Mouse (Mus musculus) neural tube, embryonic 11.5 days (tissue): Measurements from ENCODE around the gene Brd3. TPM values are rescaled to one million over a fixed set of nuclear protein-coding genes. Genes with fewer than 3 reads are reported as not detected.

Source experiments
- ATAC-seq: fragments of 200-750 bp; cut with Nextera tagmentation; 2 replicates; pipeline ENCODE4 v1.8.0; 2017; ENCODE audit warnings: moderate number of reproducible peaks, mild to moderate bottlenecking, moderate TSS enrichment, moderate library complexity; ENCODE audit not compliant: insufficient read depth, low FRiP score, low TSS enrichment
- DNase-seq: peaks from one replicate; pipeline ENCODE4 v3.0.0-alpha.2; 2015; ENCODE audit warnings: low spot score
- H3K27ac ChIP-seq: fragments of 300-500 bp; sonication (generic); 2 replicates; pipeline ENCODE4 v1.5.1; 2014; ENCODE audit warnings: low read depth, mild to moderate bottlenecking, low read length
- H3K27me3 ChIP-seq: fragments of 300-500 bp; sonication (generic); 2 replicates; pipeline ENCODE4 v1.6.1; 2014; ENCODE audit warnings: mild to moderate bottlenecking, low read length, mixed read lengths; ENCODE audit not compliant: control insufficient read depth, insufficient read depth
- H3K36me3 ChIP-seq: fragments of 300-500 bp; sonication (generic); 2 replicates; pipeline ENCODE4 v1.6.1; 2014; ENCODE audit warnings: mild to moderate bottlenecking, low read length, moderate library complexity, mixed read lengths; ENCODE audit not compliant: control insufficient read depth, insufficient read depth
- H3K4me1 ChIP-seq: fragments of 300-500 bp; sonication (generic); 2 replicates; pipeline ENCODE4 v1.6.1; 2014; ENCODE audit warnings: low read length, mixed read lengths; ENCODE audit not compliant: control insufficient read depth, insufficient read depth
- H3K4me2 ChIP-seq: fragments of 300-500 bp; sonication (generic); 2 replicates; pipeline ENCODE4 v1.6.1; 2014; ENCODE audit warnings: low read depth, mild to moderate bottlenecking, moderate library complexity
- H3K4me3 ChIP-seq: fragments of 300-500 bp; sonication (generic); 2 replicates; pipeline ENCODE4 v1.5.1; 2014; ENCODE audit warnings: low read depth, low read length
- H3K9ac ChIP-seq: fragments of 300-500 bp; sonication (generic); 2 replicates; pipeline ENCODE4 v1.6.1; 2014; ENCODE audit warnings: mild to moderate bottlenecking, low read length
- H3K9me3 ChIP-seq: fragments of 300-500 bp; sonication (generic); 2 replicates; pipeline ENCODE4 v1.6.1; 2016; ENCODE audit warnings: low read length; ENCODE audit not compliant: control insufficient read depth
- WGBS: fragments of 180-500 bp; shearing (Covaris S2); extraction: QIAGEN DNeasy Blood & Tissue Kit; methylation state at CpG from one replicate; pipeline ENCODE4 v1.1.7; 2014; 5-methylcytosine and 5-hydroxymethylcytosine counted together
- polyA plus RNA-seq: library from polyadenylated mRNA; unstranded; fragments of >200 nt; fragmentation: Nextera tagmentation; extraction: Ambion mirVana; gene quantifications from 2 replicates; pipeline ENCODE4 v1.2.1, GENCODE M21; 2014

The Brd3 gene
- polyA plus RNA-seq, 1 experiment from 2014 or later: 198 TPM

DNA sequence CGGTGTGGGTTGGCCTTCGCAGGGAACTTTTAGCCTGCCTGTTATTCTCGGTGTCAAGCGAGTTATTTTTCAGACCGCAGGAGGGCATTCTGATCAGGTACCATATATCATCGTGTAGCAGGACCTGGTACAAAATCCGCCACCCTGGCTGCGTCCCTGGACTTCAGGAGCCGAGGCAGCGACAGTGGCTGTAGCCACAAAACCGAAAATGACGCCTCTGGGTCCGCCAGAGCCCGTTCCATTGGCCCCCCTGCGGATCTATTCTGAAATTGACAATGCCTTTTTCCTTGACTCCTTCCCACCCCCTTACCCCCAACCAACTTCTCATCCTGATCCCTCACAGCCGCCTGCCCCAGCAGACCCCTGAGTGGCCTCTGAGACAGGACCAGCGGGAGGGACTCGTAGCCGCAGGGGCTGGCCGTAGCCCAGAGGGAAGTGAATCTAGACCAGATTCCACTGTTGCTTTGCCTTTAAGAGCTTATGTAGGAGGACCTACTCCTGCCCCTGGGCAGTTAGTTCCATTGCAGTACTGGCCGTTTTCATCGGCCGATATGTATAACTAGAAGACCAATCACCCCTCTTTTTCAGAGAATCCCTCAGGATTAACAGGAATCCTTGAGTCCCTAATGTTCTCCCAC, 11.0 kb downstream of the Brd3 start:
- H3K27me3 ChIP-seq: no peaks in the 10 kb centered on the region
- H3K4me3 ChIP-seq: peak overlapping the region; percentile 15; the same call in 1 of the 2 replicates
- peak overlapping the region; percentile 36 for H3K4me2 ChIP-seq
- peak; percentile 64 for DNase-seq
- no peak for ATAC-seq
- H3K27ac ChIP-seq: no peak overlapping the region
- no peaks in the 10 kb centered on the region for H3K4me1 ChIP-seq
- H3K36me3 ChIP-seq: no peaks in the 10 kb centered on the region
- H3K9me3 ChIP-seq: no peaks in the 10 kb centered on the region
- no peak overlapping the region; the same call in 1 of the 2 replicates for H3K9ac ChIP-seq
- WGBS: 42% methylated on average over 23 of the region's 23 CpGs

DNA sequence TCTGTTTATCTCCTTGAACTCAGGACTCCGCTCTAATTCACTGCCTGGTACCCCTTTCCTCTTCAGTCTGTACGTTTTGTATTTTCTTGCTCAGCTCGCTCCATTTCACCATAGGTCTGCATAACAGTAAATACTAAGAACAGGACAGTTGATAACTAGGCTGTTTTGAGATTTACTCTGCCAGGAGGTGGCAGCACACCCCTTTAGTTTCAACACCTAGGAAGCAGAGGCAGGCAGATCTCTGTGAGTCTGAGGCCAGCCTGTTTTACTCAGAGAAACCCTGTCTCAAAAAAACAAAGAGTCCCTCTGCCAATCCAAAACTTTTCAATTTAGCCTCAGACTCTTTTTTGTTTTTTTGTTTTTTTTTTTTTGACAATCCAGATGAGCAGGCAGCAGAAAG, 13.5 kb downstream of the Brd3 start:
- Histone ChIP-seq H3K27ac (no peak overlapping the region), H3K4me3 (no peak overlapping the region), H3K27me3 (no peaks in the 10 kb centered on the region), H3K9ac (no peak overlapping the region), H3K4me2 (no peak overlapping the region), H3K4me1 (no peaks in the 10 kb centered on the region), H3K36me3 (no peaks in the 10 kb centered on the region), H3K9me3 (no peaks in the 10 kb centered on the region)
- 95% methylated on average over 3 of the region's 3 CpGs for WGBS
- ATAC-seq (no peak), DNase-seq (no peak)

DNA sequence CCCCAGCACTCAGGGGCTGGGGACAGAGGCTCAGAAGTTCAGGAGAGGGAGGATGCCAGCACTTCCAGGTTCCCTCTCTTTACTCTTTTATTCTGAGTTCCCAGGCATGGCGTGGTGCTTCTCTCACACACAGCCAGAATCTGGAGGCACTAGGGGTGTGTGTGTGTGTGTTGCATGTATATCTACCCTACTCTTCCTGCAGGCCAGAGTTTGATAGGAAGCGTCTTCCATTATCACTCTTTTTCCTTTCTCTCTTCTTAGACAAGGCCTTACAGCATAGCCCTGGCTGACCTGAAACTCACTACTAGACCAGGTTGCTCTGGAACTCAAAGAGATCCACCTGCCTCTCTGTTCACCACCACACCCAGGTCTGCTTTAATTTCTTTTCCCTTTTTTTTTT, 16.5 kb downstream of the Brd3 start:
- Histone ChIP-seq H3K9ac (no peak overlapping the region), H3K9me3 (no peaks in the 10 kb centered on the region), H3K4me1 (no peaks in the 10 kb centered on the region), H3K27me3 (no peaks in the 10 kb centered on the region), H3K36me3 (no peaks in the 10 kb centered on the region), H3K4me2 (no peak overlapping the region), H3K4me3 (no peak overlapping the region), H3K27ac (no peak overlapping the region)
- DNase-seq (no peak), ATAC-seq (no peak)
- 87% methylated on average over 2 of the region's 2 CpGs for WGBS

DNA sequence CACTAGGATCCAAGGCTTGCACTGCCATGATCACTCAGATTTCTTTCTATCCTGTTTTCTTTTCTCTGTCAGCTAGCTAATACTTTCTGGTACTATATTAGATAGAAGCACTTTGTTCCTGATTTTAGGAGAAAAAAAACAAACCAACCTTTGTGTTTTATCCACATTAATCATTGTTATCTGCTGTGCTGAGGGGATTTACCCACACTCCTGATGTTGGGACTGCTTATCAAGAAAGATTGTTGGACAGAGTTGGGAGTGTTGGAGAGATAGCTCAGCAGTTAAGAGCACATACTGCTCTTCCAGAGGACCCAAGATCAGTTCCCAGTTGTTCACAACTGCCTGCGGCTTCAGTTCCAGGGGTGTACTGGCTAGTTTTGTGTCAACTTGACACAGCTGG, 19.1 kb downstream of the Brd3 start:
- no peak overlapping the region for H3K4me2 ChIP-seq
- no peak for ATAC-seq
- WGBS: 94% methylated on average over 1 of the region's 1 CpGs
- no peaks in the 10 kb centered on the region for H3K4me1 ChIP-seq
- no peak overlapping the region for H3K4me3 ChIP-seq
- H3K9ac ChIP-seq: no peak overlapping the region
- H3K36me3 ChIP-seq: no peaks in the 10 kb centered on the region
- no peak for DNase-seq
- no peaks in the 10 kb centered on the region for H3K27me3 ChIP-seq
- no peak overlapping the region for H3K27ac ChIP-seq
- no peaks in the 10 kb centered on the region for H3K9me3 ChIP-seq

DNA sequence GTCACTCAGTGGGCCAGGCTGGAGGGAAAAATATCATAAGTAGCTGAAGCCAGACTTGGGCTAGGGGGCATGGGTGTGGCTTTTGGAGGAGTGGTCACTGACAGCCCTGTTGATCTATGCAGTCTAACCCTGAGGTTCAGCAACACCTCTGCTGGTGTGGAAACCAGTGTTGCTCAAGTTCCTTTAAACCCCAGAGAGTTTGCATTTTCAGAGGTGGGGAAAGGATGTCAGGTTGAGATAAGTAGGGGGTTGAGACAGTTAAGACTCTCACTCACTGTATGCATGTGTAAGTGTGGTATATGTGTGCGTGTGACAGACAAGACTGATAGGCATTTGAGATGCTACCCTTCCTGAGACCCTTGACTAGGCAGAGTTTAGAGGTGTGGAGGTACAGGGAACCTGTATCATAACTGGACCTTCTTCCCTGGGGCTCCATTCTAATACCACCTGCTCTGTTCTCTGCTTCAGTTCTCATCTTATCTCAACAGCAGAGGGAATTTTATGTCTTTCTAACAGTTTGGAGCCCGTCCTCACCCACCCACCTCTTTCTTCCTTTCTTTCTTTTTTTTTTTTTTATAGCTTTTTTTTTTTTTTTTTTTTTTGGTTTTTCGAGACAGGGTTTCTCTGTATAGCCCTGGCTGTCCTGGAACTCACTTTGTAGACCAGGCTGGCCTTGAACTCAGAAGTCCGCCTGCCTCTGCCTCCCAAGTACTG, 20.0 kb downstream of the Brd3 start:
- no peaks in the 10 kb centered on the region for H3K9me3 ChIP-seq
- no peak overlapping the region for H3K27ac ChIP-seq
- WGBS: 93% methylated on average over 3 of the region's 4 CpGs

DNA sequence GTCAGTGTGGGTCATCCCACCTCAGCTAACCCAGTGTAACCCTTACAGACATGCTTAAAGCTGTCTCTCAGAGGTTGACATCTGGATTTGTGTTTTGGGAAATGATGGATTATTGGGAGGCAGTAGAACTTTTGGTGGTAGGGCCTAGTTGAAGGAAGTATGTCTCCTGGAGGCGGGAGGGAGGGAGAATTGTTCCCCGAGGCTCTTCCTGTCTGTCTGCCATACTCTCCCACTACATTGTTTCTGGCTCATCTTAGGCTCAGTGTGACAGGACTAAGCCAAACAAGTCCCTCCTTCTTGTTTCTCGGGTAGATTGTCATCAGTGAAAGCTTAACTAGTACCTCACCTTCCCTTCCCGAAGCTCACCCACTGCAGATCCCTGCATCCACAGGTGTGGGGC, 20.7 kb downstream of the Brd3 start:
- ATAC-seq: no peak
- H3K4me1 ChIP-seq: no peaks in the 10 kb centered on the region

More for the DNA sequence above, 20.0 kb downstream of the Brd3 start:
- DNase-seq (no peak), ATAC-seq (no peak)
- Histone ChIP-seq H3K4me1 (no peaks in the 10 kb centered on the region), H3K9ac (no peak overlapping the region), H3K4me3 (no peak overlapping the region), H3K27me3 (no peaks in the 10 kb centered on the region), H3K36me3 (no peaks in the 10 kb centered on the region), H3K4me2 (no peak overlapping the region)

DNA sequence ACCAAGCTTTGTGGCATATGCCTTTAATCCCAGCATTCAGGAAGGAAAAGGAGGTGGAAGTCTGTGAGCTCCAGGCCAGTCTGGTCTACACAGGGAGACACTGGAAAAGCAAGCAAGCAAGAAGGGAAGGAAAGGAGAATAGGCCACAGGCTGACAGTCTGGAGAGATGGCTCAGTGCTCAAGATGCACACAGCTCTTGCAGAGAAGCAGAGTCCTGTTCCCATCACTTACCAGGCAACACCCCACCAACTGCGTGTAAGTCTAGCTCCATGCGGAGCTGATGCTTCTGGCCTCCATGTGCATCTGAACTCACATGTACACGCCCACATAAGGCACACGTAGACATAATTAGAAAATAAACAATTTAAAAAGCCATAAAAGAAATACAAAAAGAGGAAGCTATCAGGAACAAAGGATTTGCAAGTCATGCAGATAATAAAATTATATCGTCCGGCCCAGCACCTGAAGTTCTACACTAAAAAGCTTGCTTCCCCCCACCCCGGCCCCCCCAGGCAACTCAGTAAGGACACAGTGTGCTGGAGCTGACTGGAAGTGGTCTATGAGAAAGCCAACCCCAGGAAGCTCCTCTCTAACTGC, 25.1 kb downstream of the Brd3 start:
- no peak overlapping the region for H3K4me3 ChIP-seq
- ATAC-seq (no peak), DNase-seq (no peak)
- H3K4me1 ChIP-seq: no peaks in the 10 kb centered on the region
- no peak overlapping the region for H3K27ac ChIP-seq
- H3K36me3 ChIP-seq: no peaks in the 10 kb centered on the region
- no peak overlapping the region for H3K4me2 ChIP-seq
- no peaks in the 10 kb centered on the region for H3K9me3 ChIP-seq
- H3K9ac ChIP-seq: no peak overlapping the region
- WGBS: 82% methylated on average over 7 of the region's 7 CpGs
- H3K27me3 ChIP-seq: no peaks in the 10 kb centered on the region

More for the DNA sequence above, 20.7 kb downstream of the Brd3 start:
- no peaks in the 10 kb centered on the region for H3K27me3 ChIP-seq
- WGBS: 78% methylated on average over 4 of the region's 4 CpGs
- no peaks in the 10 kb centered on the region for H3K9me3 ChIP-seq
- no peak overlapping the region for H3K4me2 ChIP-seq
- no peak overlapping the region for H3K9ac ChIP-seq
- H3K27ac ChIP-seq: no peak overlapping the region
- no peaks in the 10 kb centered on the region for H3K36me3 ChIP-seq
- no peak overlapping the region for H3K4me3 ChIP-seq
- no peak for DNase-seq

DNA sequence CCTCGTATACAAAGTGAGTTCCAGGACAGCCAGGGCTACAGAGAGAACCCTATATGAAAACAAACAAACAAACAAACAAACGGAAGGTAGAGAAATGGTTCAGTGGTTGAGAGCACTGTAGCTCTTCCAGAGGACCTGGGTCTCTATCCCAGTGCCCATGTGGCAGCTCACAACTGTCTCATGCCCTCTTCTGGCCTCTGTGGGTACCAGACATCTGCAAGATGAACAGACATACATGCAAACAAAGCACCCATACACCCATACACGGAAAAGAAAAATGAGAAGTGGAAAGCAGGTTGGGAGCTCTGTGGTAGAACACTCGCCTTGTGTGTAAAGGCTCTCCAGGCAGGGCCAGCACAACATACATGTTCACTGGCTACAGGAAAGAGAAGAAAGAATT, 27.1 kb downstream of the Brd3 start:
- DNase-seq (no peak), ATAC-seq (no peak)
- Histone ChIP-seq H3K27ac (no peak overlapping the region), H3K4me2 (no peak overlapping the region), H3K4me3 (no peak overlapping the region), H3K9ac (no peak overlapping the region), H3K9me3 (no peaks in the 10 kb centered on the region), H3K36me3 (no peaks in the 10 kb centered on the region), H3K4me1 (no peaks in the 10 kb centered on the region; the same call in 1 of the 2 replicates), H3K27me3 (no peaks in the 10 kb centered on the region)
- 74% methylated on average over 4 of the region's 4 CpGs for WGBS

DNA sequence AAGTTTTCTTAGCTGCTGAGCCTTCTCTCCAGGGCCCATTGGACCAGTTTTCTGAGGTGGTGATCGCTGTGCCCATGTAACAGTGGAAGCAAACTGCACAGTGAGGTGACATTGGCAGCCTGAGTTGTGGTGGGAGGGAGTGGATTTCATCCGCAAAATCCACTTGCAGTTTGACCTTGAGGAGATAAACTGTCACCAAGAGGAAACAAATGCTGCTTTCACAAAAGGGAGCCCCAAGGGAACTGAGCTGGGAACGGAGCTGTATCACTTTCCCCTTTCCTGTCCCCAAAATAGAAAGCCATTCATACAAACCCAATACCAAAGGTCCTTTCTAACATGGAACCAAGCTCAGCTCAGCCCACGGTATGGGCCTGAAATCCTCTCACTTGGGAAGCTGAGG, 27.6 kb downstream of the Brd3 start:
- WGBS: 76% methylated on average over 4 of the region's 4 CpGs
- H3K9me3 ChIP-seq: no peaks in the 10 kb centered on the region
- ATAC-seq (no peak), DNase-seq (no peak)
- H3K36me3 ChIP-seq: no peaks in the 10 kb centered on the region
- no peaks in the 10 kb centered on the region; the same call in 1 of the 2 replicates for H3K4me1 ChIP-seq
- H3K4me3 ChIP-seq: no peak overlapping the region
- no peak overlapping the region for H3K4me2 ChIP-seq
- no peak overlapping the region for H3K9ac ChIP-seq
- no peaks in the 10 kb centered on the region for H3K27me3 ChIP-seq
- no peak overlapping the region for H3K27ac ChIP-seq
